Mouse (Mus musculus): ENCODE measurements at regions not wholly inside any gene's neighbourhood (a gene's known extent, or its start where the extent isn't known, plus 50 kb on each side); places are given as distances from the start of the nearest gene placed in this dataset.

DNA sequence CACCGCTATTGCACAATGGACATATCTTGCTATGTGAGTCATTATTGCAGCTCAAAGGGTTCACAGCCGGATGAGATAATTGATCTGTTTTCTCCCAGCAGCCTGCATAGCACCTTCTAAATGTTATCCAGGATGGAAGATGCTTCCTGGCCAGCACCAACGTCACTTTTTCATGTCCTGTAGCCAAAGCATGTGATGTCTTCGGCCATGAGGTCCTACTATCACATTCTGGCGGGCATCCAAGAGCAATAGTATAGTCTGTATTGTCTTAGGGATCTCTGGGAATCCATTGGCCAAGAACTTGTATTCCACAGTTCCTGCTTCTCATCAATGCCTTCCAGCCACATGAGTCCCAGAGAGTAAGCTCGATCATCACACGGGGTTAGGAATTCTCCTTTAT is 70.6 kb downstream of the Npy start:
- no peak for DNase-seq (ENCODE audit: low read depth, low spot score)

DNA sequence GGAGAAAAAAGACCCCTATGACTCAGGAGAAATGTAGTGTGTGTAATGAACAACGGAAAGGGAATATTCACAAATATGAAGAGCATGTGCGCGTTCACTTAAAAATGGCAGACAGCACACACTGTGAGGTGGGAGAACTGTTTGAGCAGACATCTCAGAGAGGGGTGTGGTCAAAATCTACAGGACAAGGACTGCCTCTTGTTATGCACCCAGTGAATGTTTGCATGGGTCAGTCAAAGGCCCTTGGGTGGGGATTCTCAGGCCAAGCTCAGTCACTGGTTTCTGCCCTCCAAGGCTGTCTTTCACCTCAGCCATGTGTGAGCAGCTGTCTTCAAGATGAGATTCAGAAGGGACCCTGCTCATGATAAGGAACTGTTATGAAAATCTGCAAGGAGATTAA is 76.6 kb downstream of the Npy start:
- DNase-seq (ENCODE audit: low read depth, low spot score), result peak; percentile 54

GRCm38 (mm10) chr6:49901512-49901911 is 79.0 kb downstream of the Npy start:
- DNase-seq (ENCODE audit: low read depth, low spot score), result no peak

- DNase-seq (ENCODE audit: low read depth, low spot score), result no peak
Measured at GRCm38 (mm10) chr6:49904001-49904400, 81.5 kb downstream of the Npy start.

DNA sequence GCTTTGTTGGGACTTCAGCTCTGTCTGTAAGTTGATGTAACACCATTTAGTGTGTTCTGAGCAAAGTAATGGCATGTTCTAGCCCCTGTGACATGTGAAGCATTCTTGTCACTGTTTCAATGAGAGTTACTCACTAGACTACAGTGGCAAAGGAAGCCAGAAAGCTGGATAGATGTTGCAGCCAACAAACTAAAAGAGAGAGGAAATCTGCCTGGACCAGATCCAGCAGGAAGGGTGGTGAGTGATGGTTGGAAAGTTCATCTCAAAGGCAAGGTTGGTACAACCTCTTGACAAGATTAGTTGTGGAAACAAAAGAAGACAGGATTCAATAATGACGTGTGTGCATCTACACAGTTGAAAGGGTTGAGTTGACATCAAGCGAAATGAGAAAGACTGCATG is 83.9 kb downstream of the Npy start:
- DNase-seq (ENCODE audit: low read depth, low spot score), result no peak

DNA sequence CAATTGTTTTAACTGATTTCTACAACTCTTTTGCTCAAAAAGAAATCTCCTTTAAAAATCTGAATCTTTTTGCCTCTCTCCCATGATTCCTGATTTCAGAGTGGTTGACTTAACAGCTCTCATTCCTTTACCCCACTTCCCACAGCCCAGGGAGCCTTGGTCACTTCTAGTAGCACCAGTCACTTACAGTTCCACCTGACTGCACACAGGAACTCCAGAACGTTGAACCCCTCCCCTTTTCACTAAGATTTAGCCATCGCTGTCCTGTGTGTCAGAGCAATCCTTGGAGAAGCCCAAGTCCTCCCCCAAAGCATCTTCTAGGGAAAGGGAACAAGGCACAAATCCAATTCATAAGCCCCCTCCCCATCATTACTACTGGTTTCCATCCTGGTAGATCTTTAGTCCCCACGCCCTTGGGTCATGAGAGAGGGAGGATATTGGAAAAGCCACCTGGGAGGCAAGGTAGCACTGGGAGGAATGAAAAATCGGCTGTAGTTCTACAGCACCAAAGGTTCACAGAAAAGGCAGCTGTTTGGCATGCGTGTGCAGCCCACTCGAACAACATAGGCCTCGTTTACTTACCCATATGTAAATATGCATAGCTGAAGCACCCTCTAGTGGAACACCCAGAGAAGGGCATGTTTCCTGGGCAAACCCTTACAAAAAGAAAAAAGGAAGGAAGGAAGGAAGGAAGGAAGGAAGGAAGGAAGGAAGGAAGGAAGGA is 96.7 kb downstream of the Npy start:
- peak; percentile 40 for DNase-seq (ENCODE audit: low read depth, low spot score)

GRCm38 (mm10) chr6:49919813-49920170 is 97.3 kb downstream of the Npy start:
- DNase-seq (ENCODE audit: low read depth, low spot score), result no peak

DNA sequence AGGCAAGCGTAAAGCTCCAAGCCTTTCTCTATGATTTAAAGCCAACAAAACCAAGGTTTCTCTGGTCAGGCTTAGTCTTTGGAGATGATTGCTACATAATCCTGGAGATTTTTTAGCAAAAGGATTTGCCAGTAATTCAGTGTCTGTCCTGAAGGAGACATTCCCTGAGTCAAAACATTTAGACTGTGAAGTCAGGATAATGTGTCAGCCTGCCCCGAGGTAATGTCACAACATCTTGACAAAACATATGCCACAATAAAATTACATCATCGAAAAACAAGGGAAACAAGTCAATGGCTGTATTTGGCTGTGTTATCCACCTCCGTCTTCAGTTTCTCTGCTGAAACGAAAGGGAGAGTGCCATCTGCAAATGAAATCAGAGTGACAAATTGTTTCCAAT is 101.8 kb downstream of the Npy start:
- DNase-seq (ENCODE audit: low read depth, low spot score), result no peak

- no peak for DNase-seq (ENCODE audit: low read depth, low spot score)
Measured at GRCm38 (mm10) chr6:49928075-49928474, 105.6 kb downstream of the Npy start.

DNA sequence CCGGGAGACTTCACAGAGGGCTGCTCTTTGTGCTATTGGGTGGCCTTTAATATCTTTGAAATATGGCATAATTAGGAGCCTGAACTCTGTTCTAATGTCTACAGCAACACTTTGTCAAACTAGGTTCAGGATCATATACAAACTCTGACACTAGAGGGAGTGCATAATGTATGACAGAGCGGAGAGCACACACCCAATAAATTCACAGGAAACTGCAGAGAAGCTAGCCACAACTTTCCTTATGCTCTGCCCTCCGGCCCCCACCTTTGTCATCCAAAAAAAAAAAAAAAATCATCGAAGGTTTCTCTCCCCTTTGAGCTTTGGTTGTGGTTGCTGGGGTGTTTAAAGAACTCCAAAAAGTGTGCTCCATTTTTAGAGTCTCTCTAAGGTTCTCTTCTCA is 107.6 kb downstream of the Npy start:
- DNase-seq (ENCODE audit: low read depth, low spot score), result no peak

- DNase-seq (ENCODE audit: low read depth, low spot score), result no peak
Measured at GRCm38 (mm10) chr6:49943087-49943486, 120.6 kb downstream of the Npy start.

DNA sequence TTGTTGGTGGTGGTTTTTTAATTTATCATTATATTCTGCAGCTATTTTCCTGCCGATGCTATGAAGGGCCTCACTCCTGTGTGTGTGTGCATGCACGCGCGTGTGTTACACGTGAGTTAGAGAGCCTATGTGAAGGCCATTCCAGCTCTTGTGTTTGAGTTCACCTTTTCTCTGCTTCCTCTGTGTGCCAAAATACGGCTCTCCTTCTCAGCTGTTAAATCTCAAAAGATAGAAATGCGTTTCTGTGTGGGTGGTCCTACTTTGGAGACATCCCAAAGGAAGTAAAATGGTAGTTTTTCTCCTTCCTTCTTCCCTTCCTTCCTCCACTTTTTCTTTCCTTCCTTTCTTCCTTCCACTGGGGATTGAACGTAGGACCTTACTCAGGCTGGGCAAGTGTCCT is 136.4 kb downstream of the Npy start:
- no peak for DNase-seq (ENCODE audit: low read depth, low spot score)

DNA sequence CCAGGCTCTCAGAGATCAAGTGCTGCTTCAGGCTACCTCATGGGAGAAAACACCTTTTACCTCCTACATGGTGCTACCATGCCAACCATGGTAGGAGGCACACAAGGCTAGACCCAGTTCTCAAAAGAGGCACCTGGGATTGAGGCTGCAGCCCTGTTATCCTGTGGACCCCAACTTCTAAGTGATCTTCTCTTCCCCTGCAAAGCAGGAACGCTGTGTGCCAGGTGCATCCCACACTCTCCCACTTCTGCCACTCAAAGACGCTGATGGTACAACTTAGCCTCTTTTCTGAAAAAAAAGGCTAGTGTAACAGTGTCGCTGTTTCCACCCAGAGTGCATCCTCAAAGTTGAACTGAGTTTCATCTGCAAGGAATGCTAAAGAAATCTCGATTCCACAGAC is 138.7 kb downstream of the Npy start:
- DNase-seq (ENCODE audit: low read depth, low spot score), result no peak

DNA sequence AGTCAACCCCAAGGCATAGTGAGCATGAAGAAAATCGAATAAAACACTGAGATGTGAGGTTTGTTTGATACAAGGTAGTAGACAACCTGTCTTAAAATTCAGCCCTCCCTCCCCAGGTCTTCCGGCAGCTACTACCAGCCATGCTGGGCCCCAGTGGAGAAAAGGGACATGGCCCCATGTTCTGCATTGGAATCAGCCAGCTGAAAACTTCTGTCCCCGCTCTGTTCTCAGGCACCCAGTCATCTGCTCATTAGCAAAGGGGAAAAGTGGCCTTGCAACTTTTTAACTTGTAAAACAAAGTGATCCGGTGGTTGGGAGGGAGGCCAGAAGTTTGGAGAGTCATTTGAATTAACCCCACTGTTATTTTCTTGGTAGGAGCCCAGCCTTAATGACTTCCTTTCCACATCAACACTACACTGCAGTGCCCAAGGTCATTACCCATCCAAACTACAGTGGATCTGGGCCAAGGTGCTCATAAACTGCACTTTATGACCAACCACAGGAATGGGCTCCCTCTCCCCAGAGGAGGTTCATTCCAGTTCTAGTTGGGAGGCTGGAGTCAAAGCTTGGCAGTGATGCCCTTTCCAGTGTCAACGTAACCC is 143.5 kb downstream of the Npy start:
- no peak for DNase-seq (ENCODE audit: low read depth, low spot score)

GRCm38 (mm10) chr6:49966555-49966954 is 143.5 kb upstream of the Mpp6 start:
- no peak for DNase-seq (ENCODE audit: low read depth, low spot score)

DNA sequence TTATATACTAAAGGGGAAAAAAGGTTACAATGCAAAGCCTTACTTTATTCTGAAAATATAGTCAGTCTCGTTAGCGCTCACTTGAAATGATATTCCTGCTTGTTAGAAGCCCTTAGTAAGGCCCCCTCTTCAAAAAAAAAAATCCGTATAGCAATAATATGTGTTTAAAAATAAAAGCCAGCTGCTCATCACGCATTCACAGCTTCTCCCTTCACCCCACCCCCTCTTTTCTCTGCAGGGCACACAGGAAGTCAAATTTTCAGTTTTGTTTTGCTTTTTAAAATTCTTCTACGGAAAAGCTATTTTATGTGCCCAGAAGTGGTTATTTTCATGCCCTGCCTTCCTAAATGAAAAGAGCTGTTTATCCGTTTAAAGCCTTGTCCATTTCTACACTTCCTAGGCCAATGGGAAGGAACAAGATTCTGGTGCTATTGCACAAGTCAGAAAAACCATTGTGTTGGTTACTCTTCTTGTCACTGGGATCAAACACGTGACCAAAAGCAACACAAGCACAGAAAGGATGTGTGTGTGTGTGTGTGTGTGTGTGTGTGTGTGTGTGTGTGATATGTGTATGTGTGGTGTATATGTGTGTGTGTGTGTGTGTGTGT is 136.7 kb upstream of the Mpp6 start:
- no peak for DNase-seq (ENCODE audit: low read depth, low spot score)

DNA sequence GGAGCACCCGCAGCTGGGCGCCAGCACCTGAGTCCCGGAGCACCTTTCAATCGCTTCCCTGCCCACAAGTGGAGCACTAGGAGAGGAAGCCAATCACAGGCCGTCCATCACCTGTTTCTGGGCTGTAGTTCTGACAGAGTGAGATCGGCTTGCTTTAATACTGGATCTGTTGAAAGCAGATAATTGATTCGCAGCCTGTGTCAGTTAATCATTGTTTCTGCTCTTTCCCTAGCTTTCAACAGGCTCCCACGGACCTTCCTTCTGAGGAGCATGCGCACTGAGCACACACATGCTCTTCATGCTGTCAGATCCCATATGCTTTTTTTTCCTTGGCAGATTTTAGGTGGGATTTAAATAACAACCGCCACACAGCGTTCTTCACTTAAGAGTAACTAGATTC is 132.3 kb upstream of the Mpp6 start:
- no peak for DNase-seq (ENCODE audit: low read depth, low spot score)

DNA sequence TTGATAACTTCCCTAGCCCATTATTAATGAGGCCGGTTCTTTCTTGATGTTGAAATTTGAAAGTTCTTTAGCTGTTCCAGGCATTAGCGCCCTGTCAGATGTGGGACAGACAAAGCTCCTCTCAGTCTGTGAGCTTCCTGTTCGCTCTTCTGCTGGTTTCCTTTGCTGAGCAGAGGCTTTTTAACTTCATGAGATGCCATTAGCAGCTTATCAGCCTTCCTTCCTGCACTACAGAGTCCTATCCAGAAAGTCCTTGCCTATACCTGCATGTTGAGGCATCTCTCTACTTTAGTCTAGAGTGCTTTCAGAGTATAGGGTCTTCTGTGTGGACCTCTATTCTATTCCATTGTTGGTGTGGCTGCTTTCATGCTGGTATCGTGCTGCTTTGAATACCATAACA is 126.3 kb upstream of the Mpp6 start:
- no peak for DNase-seq (ENCODE audit: low read depth, low spot score)

DNA sequence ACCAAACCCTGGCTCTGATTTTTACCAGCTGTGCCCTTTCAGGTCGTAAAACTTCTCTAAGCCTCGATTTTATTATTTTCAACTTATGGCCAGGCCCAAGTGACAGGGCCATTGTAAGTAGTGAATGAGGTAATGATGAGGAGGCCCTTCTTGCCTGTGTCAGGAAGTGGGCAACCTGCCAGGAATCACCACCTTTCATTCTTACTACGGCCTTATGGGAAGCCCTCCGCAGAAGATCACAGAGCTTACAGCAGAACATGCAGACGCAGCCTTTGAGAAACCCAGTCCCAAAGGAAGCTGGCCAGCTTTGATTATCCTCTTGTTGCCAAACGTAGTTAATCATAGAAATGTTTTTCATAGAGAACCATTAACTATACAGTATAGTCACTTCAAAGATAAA is 124.9 kb upstream of the Mpp6 start:
- DNase-seq (ENCODE audit: low read depth, low spot score), result no peak

- DNase-seq (ENCODE audit: low read depth, low spot score), result no peak
Measured at GRCm38 (mm10) chr6:49987141-49987540, 122.9 kb upstream of the Mpp6 start.

GRCm38 (mm10) chr6:49987541-49988210 is 122.4 kb upstream of the Mpp6 start:
- DNase-seq (ENCODE audit: low read depth, low spot score), result no peak

DNA sequence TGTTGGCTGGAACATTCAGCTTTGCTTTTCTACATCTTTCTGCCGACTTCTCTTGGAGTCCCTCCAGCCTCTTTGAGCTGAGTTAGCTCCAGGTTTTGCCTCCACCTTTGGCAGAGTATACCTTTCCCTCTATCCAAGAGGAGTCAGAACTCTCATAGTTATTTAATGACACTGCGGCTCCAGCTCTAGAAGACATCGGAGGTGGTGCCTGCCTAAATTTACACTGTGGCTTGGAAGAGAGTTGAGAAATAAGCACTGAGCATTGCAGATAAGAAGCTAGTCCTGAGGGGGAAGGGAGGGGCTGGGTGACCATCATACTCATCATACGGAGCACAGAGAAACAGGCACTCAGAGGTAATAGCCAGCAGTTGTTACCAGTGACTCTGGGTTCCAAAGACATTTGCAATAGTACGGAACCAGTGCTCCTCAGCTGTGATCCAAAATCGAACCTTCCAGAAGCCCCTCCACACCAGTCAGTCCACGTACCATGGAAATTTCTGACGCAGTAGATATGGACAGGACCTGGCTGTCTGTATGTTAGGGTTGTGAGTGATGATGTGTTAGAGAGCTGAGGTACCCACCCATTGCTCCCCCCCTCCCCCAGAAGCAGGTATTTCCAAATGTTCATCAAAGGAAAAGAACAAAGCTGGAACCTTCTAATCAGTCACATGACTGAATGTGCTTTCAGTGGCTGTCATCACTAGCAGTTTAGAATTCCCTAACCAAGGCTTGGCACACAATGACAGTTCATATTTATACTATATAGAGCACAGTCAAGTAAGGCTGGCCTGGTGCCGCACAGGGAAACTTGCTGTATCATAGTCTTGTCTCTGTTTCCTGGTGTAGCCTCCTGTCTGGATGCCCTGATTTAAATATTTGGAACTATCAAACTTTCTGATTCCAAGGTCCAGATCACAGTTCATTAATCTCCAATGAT is 120.2 kb upstream of the Mpp6 start:
- DNase-seq (ENCODE audit: low read depth, low spot score), result no peak
